Mouse (Mus musculus) testis, adult 2 months (tissue): ENCODE measurements around the gene Snrnp25. TPM values are rescaled to one million over a fixed set of nuclear protein-coding genes. Genes with fewer than 3 reads are reported as not detected.
A peak's percentile ranks its signal among the peaks of the same experiment; 100 is the strongest.

Experiments
- H3K27ac ChIP-seq: fragments of 200-500 bp; 2 replicates; pipeline ENCODE4 v1.5.1; 2012; ENCODE audit warnings: low read depth, low read length; ENCODE audit not compliant: control insufficient read depth, insufficient read depth
- H3K27me3 ChIP-seq: fragments of 200-500 bp; 2 replicates; pipeline ENCODE4 v1.6.1; 2012; ENCODE audit warnings: mild to moderate bottlenecking, low read length, moderate library complexity; ENCODE audit not compliant: control insufficient read depth, insufficient read depth
- H3K36me3 ChIP-seq: fragments of 200-500 bp; 2 replicates; pipeline ENCODE4 v1.6.1; 2012; ENCODE audit warnings: mild to moderate bottlenecking, low read length; ENCODE audit not compliant: control insufficient read depth, insufficient read depth
- H3K4me1 ChIP-seq: fragments of 200-500 bp; 2 replicates; pipeline ENCODE4 v1.6.1; 2012; ENCODE audit warnings: low read length; ENCODE audit not compliant: control insufficient read depth, insufficient read depth
- H3K4me3 ChIP-seq: fragments of 200-500 bp; 2 replicates; pipeline ENCODE4 v1.5.1; 2012; ENCODE audit warnings: low read depth, mild to moderate bottlenecking, low read length, moderate library complexity, mixed read lengths; ENCODE audit not compliant: control insufficient read depth
- CTCF ChIP-seq: fragments of 200-500 bp; IDR thresholded peaks from 2 replicates; pipeline ENCODE4 v1.5.1; 2012; ENCODE audit warnings: low read depth, mild to moderate bottlenecking, inconsistent platforms, low read length, moderate library complexity; ENCODE audit not compliant: control insufficient read depth, insufficient read depth, insufficient replicate concordance
- POLR2A ChIP-seq: fragments of 200-500 bp; IDR thresholded peaks from 2 replicates; pipeline ENCODE4 v1.6.1; 2012; ENCODE audit warnings: low read depth, mild to moderate bottlenecking, inconsistent platforms, low read length, moderate library complexity; ENCODE audit not compliant: control insufficient read depth
- polyA plus RNA-seq: library from polyadenylated mRNA; depleted of rRNA; stranded (reverse); fragments of >200 nt; gene quantifications from 2 replicates; pipeline ENCODE4 v1.2.3, GENCODE M21; 2012

Gene Snrnp25
- polyA plus RNA-seq, 1 experiment = 38.8 TPM

GRCm38 (mm10) chr11:32201922-32202685 is 3.1 kb upstream of the Snrnp25 start:
- Histone ChIP-seq H3K27ac (no peak overlapping the region), H3K4me3 (no peak overlapping the region), H3K27me3 (no peaks in the 10 kb centered on the region), H3K4me1 (peaks cover 6% of the 10 kb centered on the region), H3K36me3 (peaks cover 1% of the 10 kb centered on the region; the same call in 1 of the 2 replicates)
- no peak for TF ChIP-seq CTCF
- TF ChIP-seq POLR2A = no peak

DNA sequence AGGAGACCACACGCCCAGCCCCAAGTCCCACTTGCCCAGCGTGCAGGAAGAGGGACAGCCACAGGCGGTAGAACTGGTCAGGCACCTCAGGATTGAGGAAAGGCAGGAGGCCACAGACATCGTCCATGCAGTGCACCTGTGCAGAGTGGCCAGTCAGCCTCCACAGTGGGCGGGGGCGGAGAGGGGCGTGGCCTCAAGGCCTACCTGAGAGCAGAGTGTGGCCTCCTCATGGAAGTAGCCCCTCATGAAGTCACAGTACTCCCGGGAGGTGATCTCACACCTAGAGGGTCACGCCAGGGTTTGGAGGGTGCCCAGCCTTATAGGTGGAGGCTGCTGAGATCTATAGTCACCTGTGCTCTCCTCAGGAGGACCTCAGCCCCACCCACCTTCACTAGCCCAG is 5.4 kb downstream of the Snrnp25 start:
- TF ChIP-seq POLR2A (no peak), CTCF (no peak)
- no peak overlapping the region for H3K4me3 ChIP-seq
- H3K27me3 ChIP-seq = no peaks in the 10 kb centered on the region
- H3K4me1 ChIP-seq = peaks cover 2% of the 10 kb centered on the region
- H3K27ac ChIP-seq = no peak overlapping the region
- H3K36me3 ChIP-seq = peaks cover 3% of the 10 kb centered on the region; the same call in 1 of the 2 replicates

DNA sequence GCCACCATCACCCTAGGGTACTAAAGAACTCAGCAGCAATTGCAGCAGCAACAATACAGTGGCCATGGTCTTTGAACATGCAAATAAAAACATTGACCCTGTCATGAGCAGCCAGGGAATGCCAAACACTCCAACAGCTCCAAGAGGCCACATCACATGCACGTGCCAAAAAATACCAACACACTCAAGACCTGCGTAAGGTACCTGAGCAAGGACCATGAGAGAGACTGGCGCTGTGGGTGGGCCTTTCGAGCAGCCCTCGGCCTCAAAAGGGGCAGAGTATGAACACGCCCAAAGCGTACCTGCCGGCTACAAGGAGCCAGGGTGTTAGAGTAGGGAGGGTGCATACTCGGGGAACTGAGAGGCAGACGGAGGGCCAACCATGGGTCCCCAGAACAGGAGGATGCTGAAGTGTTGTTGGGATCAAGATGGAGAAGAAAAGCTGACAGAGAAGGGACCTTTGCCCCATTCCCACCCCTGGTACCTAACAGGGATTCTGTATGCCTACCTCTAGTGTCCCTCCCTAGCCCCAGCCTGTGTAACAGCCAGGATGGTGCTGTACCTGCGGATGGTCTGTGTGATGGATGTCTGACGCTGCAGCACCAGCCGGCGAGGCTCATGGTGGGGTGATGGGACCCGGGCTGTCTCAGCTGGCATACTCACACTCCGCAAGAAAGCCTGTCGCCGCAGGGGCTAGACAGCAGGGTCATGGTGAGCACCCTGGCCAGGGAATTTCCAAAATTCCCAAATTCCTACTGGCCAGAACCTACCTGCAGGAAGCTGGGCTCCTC is 10.4 kb downstream of the Snrnp25 start:
- Histone ChIP-seq H3K27ac (no peak overlapping the region), H3K27me3 (no peaks in the 10 kb centered on the region), H3K4me1 (no peaks in the 10 kb centered on the region; the same call in 1 of the 2 replicates), H3K4me3 (no peak overlapping the region), H3K36me3 (no peaks in the 10 kb centered on the region)
- no peak for TF ChIP-seq CTCF

GRCm38 (mm10) chr11:32216851-32217250 is 11.6 kb downstream of the Snrnp25 start:
- peaks cover 6% of the 10 kb centered on the region for H3K4me1 ChIP-seq
- TF ChIP-seq CTCF = peak; percentile 43; the same call in 1 of the 2 replicates
- no peak for TF ChIP-seq POLR2A

DNA sequence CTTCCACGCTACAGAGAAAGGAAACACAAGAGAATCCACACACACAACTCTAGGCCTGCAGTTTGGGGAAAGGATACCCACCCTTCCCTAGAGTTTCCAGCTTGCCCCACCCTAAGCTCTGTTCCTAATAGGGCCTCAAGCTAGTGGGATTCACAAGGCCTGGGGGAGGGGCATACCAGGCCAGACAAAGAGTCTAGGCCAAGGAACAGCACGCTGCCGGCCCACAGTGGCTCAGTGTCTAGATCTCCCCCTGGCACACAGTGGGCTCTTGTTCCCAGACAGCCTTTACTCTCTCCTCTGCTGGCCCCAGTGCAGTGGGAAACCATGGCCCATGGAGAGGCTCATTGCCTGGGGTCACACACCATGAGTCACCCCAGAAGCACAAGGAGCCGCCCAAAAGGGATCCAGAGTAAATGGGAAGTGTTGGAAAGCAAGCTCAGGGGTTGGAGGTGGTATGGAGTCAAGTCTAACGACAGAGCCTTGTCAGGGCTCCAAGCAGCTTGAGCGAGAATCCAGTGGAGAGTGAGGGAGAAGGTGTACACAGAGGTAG is 13.4 kb downstream of the Snrnp25 start:
- no peak for TF ChIP-seq CTCF
- TF ChIP-seq POLR2A = no peak
- Histone ChIP-seq H3K27ac (no peak overlapping the region), H3K4me1 (peaks cover 10% of the 10 kb centered on the region), H3K4me3 (no peak overlapping the region), H3K27me3 (0 out of 2 replicates have a peak, but pooled peaks cover 2% of the 10 kb centered on the region), H3K36me3 (no peaks in the 10 kb centered on the region)

More at GRCm38 (mm10) chr11:32216851-32217250, 11.6 kb downstream of the Snrnp25 start:
- H3K27me3 ChIP-seq = 0 out of 2 replicates have a peak, but pooled peaks cover 2% of the 10 kb centered on the region
- no peak overlapping the region for H3K27ac ChIP-seq
- H3K4me3 ChIP-seq = no peak overlapping the region
- no peaks in the 10 kb centered on the region for H3K36me3 ChIP-seq

GRCm38 (mm10) chr11:32219287-32219686 is 14.1 kb downstream of the Snrnp25 start:
- peaks cover 10% of the 10 kb centered on the region for H3K4me1 ChIP-seq
- no peak overlapping the region for H3K27ac ChIP-seq
- TF ChIP-seq CTCF (no peak), POLR2A (no peak)
- H3K27me3 ChIP-seq = 0 out of 2 replicates have a peak, but pooled peaks cover 2% of the 10 kb centered on the region
- no peaks in the 10 kb centered on the region for H3K36me3 ChIP-seq
- H3K4me3 ChIP-seq = no peak overlapping the region

- peaks cover 16% of the 10 kb centered on the region for H3K4me1 ChIP-seq
- no peaks in the 10 kb centered on the region for H3K36me3 ChIP-seq
- H3K27me3 ChIP-seq = 0 out of 2 replicates have a peak, but pooled peaks cover 2% of the 10 kb centered on the region
- peak overlapping the region; percentile 13; the same call in 1 of the 2 replicates for H3K4me3 ChIP-seq
- no peak for TF ChIP-seq CTCF
- TF ChIP-seq POLR2A = no peak
- no peak overlapping the region for H3K27ac ChIP-seq
These were observed 15.5 kb downstream of the Snrnp25 start for GRCm38 (mm10) chr11:32220607-32221224.
